Mouse (Mus musculus): ENCODE measurements around the gene Kctd6.

Gene Kctd6

GRCm38 (mm10) chr14:8213803-8214224, at the start of gene Kctd6:
Gene Kctd6 (plus strand): TSS chr14:8214140.
- DNase-seq (ENCODE audit: extremely low read depth, low read depth) = peak; percentile 69

DNA sequence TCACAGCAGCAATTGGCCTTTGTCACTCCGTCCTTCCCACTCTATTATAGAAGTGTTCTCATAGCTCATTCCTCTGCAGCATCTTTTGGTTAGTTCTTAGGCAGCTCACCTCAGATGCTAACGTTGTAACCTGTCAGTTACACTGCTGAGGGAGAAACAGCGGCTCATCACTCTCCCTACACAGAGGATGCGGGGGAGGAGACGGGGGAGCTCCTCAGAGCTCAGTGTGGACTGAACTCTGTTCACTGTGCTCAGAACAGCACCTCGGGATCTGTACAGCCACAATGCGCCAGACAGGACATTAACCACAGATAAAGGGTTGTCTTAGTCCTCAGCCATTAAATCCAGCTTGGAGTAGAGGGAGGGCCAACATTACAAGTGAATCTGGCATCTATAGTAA, 49.5 kb upstream of the Kctd6 start:
- no peak for DNase-seq (ENCODE audit: extremely low read depth, low read depth)

DNA sequence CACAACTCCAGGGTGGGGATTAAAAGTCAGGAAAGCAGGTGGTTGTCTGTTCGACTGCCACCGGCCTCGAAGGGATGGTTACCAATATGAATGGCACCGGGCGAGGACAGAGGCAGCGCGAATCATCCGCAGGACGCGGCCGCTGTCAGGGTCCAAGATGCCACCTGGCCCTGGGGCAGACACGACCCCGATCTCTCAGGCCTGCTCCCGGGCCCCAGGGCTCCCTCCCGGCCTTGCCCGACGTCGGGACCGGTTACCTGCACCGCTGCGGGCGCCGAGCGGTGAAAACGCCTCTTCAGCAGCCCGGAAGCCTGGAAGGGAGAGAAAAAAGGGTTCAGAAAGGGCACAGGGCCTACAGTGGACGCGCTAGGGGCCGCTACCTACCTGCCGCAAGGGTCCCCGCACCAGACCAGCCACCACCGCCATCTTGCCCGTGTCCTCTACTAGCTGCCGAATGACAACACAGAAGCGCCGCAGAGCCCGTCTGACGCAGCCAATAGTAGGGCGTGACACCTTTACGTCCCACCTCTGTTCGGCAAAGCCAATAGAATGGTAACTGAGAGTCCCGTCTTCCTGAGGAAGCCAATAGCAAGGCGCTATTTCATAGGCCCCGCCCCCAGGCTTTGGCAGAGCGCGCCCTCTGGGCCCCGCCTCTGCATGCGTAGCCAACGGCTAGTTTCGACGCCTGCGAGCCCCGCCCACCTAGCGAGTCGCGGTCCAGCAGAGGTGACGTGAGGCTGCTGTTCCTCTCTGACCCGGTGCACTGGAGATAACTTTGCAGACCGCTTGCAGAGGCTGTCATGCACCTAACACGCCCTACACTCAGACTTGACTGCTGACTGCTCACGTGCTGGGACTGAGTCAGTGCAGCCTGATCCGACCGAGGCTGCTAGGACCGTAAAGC, 41.2 kb upstream of the Kctd6 start, which contains the start of gene Pdhb:
Pdhb (minus strand) TSS at position 519 of the 904 bp plus-strand sequence.
- DNase-seq (ENCODE audit: extremely low read depth, low read depth) = peak; percentile 97

- DNase-seq (ENCODE audit: extremely low read depth, low read depth) = peak; percentile 47
These were observed 40.2 kb upstream of the Kctd6 start for GRCm38 (mm10) chr14:8173542-8174250.

- DNase-seq (ENCODE audit: extremely low read depth, low read depth) = no peak
These were observed 39.3 kb upstream of the Kctd6 start for GRCm38 (mm10) chr14:8174634-8175033.

DNA sequence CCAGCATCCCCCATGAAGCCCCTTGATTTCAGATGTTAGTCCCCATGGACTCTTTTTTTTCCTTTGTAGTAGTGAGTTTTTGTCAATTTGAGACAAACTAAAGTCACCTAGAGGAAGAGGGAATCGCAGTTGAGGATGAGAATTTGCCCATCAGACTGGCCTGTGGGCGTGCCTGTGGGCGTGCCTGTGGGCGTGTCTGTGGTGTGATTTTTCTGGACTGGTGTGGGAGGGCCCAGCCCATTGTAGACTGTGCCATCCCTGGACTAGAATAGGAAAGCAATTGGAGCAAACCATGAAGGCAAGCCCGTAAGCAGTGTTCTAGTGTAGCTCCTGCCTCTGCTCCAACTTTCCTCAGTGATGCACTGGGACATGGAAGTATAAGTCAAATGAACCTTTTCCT, 37.7 kb upstream of the Kctd6 start:
- DNase-seq (ENCODE audit: extremely low read depth, low read depth) = no peak

DNA sequence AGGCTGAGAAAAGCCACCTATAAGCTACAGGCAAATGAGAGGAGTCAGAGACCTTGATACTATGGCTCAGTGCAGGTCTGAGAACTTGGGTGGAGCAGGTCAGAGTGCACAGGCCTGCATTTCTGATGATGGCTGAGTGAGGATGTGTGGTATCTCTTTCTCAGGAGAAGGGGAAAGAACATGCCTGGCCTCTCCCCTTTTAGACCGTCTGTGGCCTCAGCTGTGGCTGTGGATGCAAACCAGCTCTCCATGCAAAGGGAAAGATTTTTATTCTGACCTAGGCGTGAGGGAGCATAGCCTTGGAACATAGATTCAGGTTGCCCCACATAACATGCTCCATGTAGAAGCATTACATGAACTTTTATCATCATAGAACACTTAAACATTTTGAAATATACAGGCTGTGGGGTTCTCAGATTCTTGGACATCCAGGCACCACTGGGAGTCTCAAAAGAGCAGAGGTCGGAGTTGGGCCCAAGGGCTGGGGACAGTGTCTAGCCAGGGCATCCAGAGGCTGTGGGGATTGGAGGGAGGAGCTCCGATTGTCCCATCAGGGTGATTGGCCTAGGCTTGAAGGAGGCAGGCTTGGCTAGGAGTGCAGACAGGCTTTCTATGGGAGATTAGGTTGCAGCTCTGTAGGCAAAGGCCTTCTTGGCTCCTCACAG, 33.4 kb upstream of the Kctd6 start:
- DNase-seq (ENCODE audit: extremely low read depth, low read depth) = no peak

DNA sequence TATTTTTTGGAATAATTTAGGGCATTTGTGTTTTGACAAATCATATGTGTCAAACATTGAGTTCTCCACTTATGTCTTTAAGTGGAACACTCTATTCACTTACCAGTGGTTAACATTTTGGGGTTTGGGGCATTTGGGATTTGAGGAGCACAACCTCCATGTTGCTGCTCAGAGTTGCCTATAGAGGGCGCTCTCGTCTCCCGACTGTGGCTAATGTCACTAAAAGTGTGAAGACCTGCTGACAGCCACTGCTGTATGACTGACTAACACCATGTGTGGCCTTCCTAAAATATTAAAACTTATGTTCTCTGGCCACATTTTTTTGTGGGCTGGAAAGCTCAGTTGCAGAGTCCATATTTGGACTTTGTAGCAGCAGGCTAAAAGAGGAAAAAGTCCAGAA, 30.6 kb upstream of the Kctd6 start:
- DNase-seq (ENCODE audit: extremely low read depth, low read depth) = no peak

DNA sequence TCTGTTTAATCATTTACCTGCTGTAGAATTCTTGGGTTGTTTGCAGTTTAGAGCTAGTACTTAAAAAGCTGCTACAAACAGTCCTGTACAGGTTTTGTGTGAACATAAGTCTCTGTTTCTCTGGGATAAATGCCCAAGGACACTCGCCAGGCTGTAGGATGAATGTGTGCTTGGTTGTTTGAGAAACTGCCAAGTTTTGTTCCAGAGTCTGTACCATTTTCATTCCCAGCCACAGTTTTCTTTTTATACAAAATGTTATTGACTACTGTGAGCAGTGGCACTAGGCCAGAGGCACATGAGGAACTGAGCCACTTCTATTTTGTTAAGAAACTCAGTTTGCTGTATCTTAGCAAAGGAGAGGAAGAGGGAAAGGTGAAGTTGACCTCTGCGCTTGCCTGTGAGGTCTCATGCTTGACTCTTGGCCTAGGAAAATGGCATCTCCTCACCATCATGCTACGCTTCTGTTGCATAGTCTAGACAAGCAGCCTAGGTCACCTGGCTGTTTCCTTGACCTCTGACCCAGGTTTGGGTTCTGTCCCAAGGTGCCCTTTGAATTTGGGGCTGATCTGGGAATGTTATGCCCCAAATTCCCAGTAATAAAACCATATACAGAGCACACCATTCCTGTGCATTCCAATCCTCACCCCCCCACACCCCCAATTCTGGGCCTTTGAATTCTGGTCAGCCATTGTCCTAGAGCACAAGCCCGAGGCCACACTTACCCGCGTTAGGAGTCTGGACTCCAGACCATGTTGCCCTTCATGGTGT, 27.5 kb upstream of the Kctd6 start:
- DNase-seq (ENCODE audit: extremely low read depth, low read depth) = no peak

DNA sequence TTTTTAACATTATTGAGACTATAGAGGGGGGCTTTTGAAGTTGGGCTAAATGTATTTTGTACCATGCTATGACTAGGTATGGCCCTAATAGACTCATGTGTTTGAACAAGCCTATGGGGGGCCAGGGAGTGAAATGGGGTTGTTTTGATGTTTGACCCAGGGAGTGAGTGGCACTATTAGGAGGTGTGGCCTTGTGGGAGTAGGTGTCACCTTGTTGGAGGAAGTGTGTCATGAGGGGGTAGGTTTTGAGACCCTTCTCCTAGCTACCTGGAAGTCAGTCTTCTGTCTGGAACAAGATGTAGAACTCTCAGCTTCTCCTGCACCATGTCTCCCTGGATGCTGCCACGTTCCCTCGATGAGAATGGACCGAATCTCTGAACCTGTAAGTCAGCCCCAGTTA, 23.4 kb upstream of the Kctd6 start:
- DNase-seq (ENCODE audit: extremely low read depth, low read depth) = no peak

GRCm38 (mm10) chr14:8191331-8191965, 22.5 kb upstream of the Kctd6 start:
- no peak for DNase-seq (ENCODE audit: extremely low read depth, low read depth)

- DNase-seq (ENCODE audit: extremely low read depth, low read depth) = no peak
These were observed 21.2 kb upstream of the Kctd6 start for GRCm38 (mm10) chr14:8192727-8193126.

- DNase-seq (ENCODE audit: extremely low read depth, low read depth) = no peak
These were observed 13.2 kb upstream of the Kctd6 start for GRCm38 (mm10) chr14:8200769-8201168.

GRCm38 (mm10) chr14:8201715-8202114, 12.2 kb upstream of the Kctd6 start:
- no peak for DNase-seq (ENCODE audit: extremely low read depth, low read depth)

- DNase-seq (ENCODE audit: extremely low read depth, low read depth) = no peak
These were observed 7.6 kb upstream of the Kctd6 start for GRCm38 (mm10) chr14:8206179-8206910.

GRCm38 (mm10) chr14:8207105-8207504, 6.8 kb upstream of the Kctd6 start:
- DNase-seq (ENCODE audit: extremely low read depth, low read depth) = no peak

- DNase-seq (ENCODE audit: extremely low read depth, low read depth) = no peak
These were observed 6.4 kb upstream of the Kctd6 start for GRCm38 (mm10) chr14:8207543-8207942.

- no peak for DNase-seq (ENCODE audit: extremely low read depth, low read depth)
These were observed 5.1 kb upstream of the Kctd6 start for GRCm38 (mm10) chr14:8208876-8209275.

DNA sequence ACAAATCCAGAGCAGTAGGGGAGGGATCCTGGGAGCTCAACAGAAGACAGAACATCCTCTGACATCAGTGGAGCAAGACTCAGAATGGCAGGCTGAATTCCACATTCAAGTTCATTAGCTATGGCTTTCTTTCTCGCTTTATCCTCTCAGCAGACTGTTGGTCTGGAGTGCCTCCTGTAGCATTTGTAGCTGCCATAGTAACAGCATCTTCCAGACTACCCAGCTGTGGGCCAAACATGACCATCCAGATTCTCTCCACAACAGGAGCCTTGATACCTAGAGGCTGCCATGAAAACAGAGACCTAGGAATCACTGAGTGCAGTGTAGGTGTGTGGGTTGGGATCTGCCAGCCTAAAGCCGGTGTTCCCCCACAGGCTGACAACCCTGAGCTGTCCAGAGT, 4.0 kb upstream of the Kctd6 start:
- no peak for DNase-seq (ENCODE audit: extremely low read depth, low read depth)

DNA sequence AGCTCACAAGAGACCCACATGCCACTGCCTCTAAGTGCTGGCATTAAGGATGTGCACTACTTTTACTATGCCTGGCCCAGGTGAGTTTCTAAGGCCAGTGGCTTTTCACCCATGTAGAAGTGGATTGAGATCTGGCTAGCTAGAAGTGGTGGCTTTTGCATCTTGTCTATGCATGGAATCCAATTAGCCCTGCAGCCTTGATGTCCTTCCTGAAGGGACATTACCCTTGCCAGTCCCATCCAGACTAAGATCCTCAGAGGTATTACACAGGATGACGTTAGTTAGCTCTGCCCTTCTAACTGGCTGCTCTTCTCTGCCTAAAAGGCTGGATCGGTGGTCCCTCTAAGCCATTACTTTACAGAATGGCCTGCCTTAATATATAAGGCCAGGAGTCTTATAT, 944 bp upstream of the Kctd6 start:
- no peak for DNase-seq (ENCODE audit: extremely low read depth, low read depth)
